Mouse (Mus musculus) layer of hippocampus, adult 9-10 months (tissue): ENCODE results near the gene Trim30a.
A peak's percentile ranks its signal among the peaks of the same experiment; 100 is the strongest.
"Not testable (repeated sequence)": the region's sequence is repeated elsewhere in the genome, so short reads cannot be mapped to it uniquely, and the experiment has no call there.

ENCODE experiments used
- DNase-seq: peaks from one replicate; pipeline ENCODE4 v3.0.0; 2022; ENCODE audit warnings: low spot score

Trim30a gene

GRCm38 (mm10) chr7:104465065-104465744 lies at the start of gene Trim30a:
Gene Trim30a (minus strand): TSS chr7:104465193.
- peak; percentile 12 for DNase-seq

GRCm38 (mm10) chr7:104507421-104508065 lies 42.5 kb upstream of the Trim30a start, which contains the start of gene Trim30d:
Gene Trim30d (minus strand): TSS chr7:104507849.
- peak; percentile 0 for DNase-seq

GRCm38 (mm10) chr7:104501589-104502371 lies 36.8 kb upstream of the Trim30a start:
- no peak for DNase-seq

GRCm38 (mm10) chr7:104501186-104501585 lies 36.2 kb upstream of the Trim30a start:
- DNase-seq, result not testable (repeated sequence)

DNA sequence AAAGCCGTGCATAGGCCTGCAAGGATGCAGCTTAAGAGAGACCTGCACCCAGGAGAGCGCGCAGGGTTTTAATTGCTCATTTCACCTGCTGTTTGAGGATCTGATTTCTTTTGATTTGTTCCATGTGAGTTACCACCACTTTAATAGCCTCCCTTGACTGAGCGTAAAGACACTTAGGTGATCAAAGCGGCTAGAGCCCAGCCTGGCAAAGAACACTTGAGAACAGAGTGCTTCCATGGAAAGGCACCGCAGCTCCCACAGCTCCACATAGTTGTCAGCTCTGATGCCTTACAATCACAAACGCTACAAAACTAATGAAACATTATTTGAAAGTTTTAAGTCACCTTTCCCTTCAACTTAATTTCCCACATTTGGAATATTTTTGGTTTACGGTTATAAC lies 34.5 kb upstream of the Trim30a start:
- not testable (repeated sequence) for DNase-seq

DNA sequence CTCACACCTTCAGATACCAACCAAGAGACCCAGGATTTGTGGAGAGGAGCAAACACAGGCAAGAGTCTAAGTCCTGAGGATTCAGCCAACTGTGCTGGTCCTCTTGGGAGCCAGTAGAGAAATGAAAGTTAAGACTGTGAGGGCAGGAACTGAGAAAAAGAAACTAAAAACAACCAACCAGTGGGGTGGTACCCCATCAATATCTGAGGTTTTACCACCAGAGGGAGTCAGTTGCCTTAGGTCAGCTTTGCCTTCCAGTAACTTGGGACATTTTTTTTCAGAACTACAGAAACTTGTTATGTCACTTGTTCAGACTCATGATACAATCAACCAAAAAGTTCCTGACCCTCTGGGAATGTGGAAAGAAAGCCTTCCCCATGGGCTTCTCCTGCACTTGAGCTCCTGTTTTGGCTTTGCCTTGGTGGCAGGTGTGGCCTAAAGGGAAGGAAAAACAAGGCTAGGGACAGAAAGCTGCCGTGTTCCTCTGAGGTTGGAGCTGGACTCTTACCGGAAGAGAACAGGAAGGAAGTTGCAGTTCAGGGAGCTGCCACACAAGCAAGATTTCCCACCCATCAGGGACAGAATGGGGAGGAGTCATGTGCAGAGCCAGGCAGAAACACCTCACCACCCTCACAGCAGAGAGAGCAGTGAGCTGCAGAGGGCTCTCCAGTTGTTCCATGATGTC lies 18.9 kb downstream of the Trim30a start:
- peak; percentile 13 for DNase-seq

GRCm38 (mm10) chr7:104404460-104404950 lies 60.5 kb downstream of the Trim30a start:
- DNase-seq, result no peak

- DNase-seq, result no peak
Measured at GRCm38 (mm10) chr7:104401140-104401539, 63.9 kb downstream of the Trim30a start.

- DNase-seq, result no peak
Measured at GRCm38 (mm10) chr7:104400698-104401097, 64.3 kb downstream of the Trim30a start, which contains the start of gene Trim30c. Gene Trim30c (minus strand): TSS chr7:104400837.

- DNase-seq, result no peak
Measured at GRCm38 (mm10) chr7:104398492-104398891, 66.5 kb downstream of the Trim30a start.

GRCm38 (mm10) chr7:104369736-104370414 lies 95.1 kb downstream of the Trim30a start, which contains the start of gene Trim30b:
Gene Trim30b (minus strand): TSS chr7:104369884.
- no peak for DNase-seq

GRCm38 (mm10) chr7:104366339-104366738 lies 98.7 kb downstream of the Trim30a start:
- no peak for DNase-seq
